Mouse (Mus musculus) midbrain, embryonic 13.5 days (tissue): ENCODE data around the gene Map4k5. TPM values are rescaled to one million over a fixed set of nuclear protein-coding genes. Genes with fewer than 3 reads are reported as not detected.

ENCODE experiments used
- ATAC-seq: fragments of 200-750 bp; cut with Nextera tagmentation; 2 replicates; pipeline ENCODE4 v1.8.0; 2017; ENCODE audit warnings: mild to moderate bottlenecking, moderate TSS enrichment, moderate library complexity
- H3K27ac ChIP-seq: fragments of 300-500 bp; sonication (generic); 2 replicates; pipeline ENCODE4 v1.5.1; 2015; ENCODE audit warnings: inconsistent platforms, mild to moderate bottlenecking, moderate library complexity
- H3K27me3 ChIP-seq: fragments of 300-500 bp; sonication (generic); 2 replicates; pipeline ENCODE4 v1.6.1; 2015; ENCODE audit warnings: mild to moderate bottlenecking, inconsistent platforms
- H3K36me3 ChIP-seq: fragments of 300-500 bp; sonication (generic); 2 replicates; pipeline ENCODE4 v1.6.1; 2015; ENCODE audit warnings: mild to moderate bottlenecking, inconsistent platforms
- H3K4me1 ChIP-seq: fragments of 300-500 bp; sonication (generic); replicated peaks from 2 replicates; pipeline ENCODE4 v1.6.1; 2015; ENCODE audit warnings: inconsistent platforms
- H3K4me2 ChIP-seq: fragments of 300-500 bp; sonication (generic); replicated peaks from 2 replicates; pipeline ENCODE4 v1.6.1; 2015; ENCODE audit warnings: moderate library complexity, mild to moderate bottlenecking, inconsistent platforms
- H3K4me3 ChIP-seq: fragments of 300-500 bp; sonication (generic); replicated peaks from 2 replicates; pipeline ENCODE4 v1.5.1; 2015; ENCODE audit warnings: mild to moderate bottlenecking, inconsistent platforms
- H3K9ac ChIP-seq: fragments of 300-500 bp; sonication (generic); replicated peaks from 2 replicates; pipeline ENCODE4 v1.6.1; 2015; ENCODE audit warnings: mild to moderate bottlenecking, inconsistent platforms
- H3K9me3 ChIP-seq: fragments of 300-500 bp; sonication (generic); 2 replicates; pipeline ENCODE4 v1.6.1; 2016; ENCODE audit warnings: mild to moderate bottlenecking, inconsistent platforms
- WGBS: fragments of 180-500 bp; shearing (Covaris S2); methylation state at CpG from one replicate; pipeline ENCODE4 v1.1.7; 2015; 5-methylcytosine and 5-hydroxymethylcytosine counted together
- polyA plus RNA-seq: library from polyadenylated mRNA; unstranded; fragments of >200 nt; fragmentation: Nextera tagmentation; extraction: Ambion mirVana; gene quantifications from 2 replicates; pipeline ENCODE4 v1.2.1, GENCODE M21; 2015

The Map4k5 gene
- polyA plus RNA-seq, 1 experiment from 2014 or later, result 27.6 TPM

- Histone ChIP-seq H3K9ac (no peak overlapping the region), H3K27me3 (no peaks in the 10 kb centered on the region), H3K4me3 (no peak overlapping the region), H3K36me3 (peaks cover 17% of the 10 kb centered on the region), H3K27ac (no peak overlapping the region), H3K4me2 (no peak overlapping the region), H3K9me3 (no peaks in the 10 kb centered on the region), H3K4me1 (0 out of 2 replicates have a peak, but pooled peaks cover 4% of the 10 kb centered on the region)
- WGBS, result 97% methylated on average over 12 of the region's 12 CpGs
- no peak for ATAC-seq
These were observed 37.2 kb downstream of the Map4k5 start for GRCm38 (mm10) chr12:69855641-69856300.

GRCm38 (mm10) chr12:69853942-69854341 lies 39.1 kb downstream of the Map4k5 start:
- 89% methylated on average over 2 of the region's 2 CpGs for WGBS
- H3K4me2 ChIP-seq, result no peak overlapping the region
- peaks cover 22% of the 10 kb centered on the region for H3K36me3 ChIP-seq
- no peaks in the 10 kb centered on the region for H3K27me3 ChIP-seq
- H3K4me1 ChIP-seq, result 0 out of 2 replicates have a peak, but pooled peaks cover 4% of the 10 kb centered on the region
- H3K27ac ChIP-seq, result no peak overlapping the region
- no peaks in the 10 kb centered on the region for H3K9me3 ChIP-seq
- no peak overlapping the region for H3K4me3 ChIP-seq
- no peak overlapping the region for H3K9ac ChIP-seq
- no peak for ATAC-seq

GRCm38 (mm10) chr12:69853387-69853786 lies 39.6 kb downstream of the Map4k5 start:
- no peak for ATAC-seq
- Histone ChIP-seq H3K9me3 (no peaks in the 10 kb centered on the region), H3K4me3 (no peak overlapping the region), H3K36me3 (peaks cover 25% of the 10 kb centered on the region), H3K27ac (no peak overlapping the region), H3K9ac (no peak overlapping the region), H3K4me2 (no peak overlapping the region), H3K27me3 (no peaks in the 10 kb centered on the region), H3K4me1 (0 out of 2 replicates have a peak, but pooled peaks cover 4% of the 10 kb centered on the region)
- WGBS, result 89% methylated on average over 11 of the region's 11 CpGs

- no peak overlapping the region for H3K9ac ChIP-seq
- H3K4me2 ChIP-seq, result no peak overlapping the region
- H3K4me1 ChIP-seq, result 0 out of 2 replicates have a peak, but pooled peaks cover 4% of the 10 kb centered on the region
- WGBS, result 72% methylated on average over 9 of the region's 9 CpGs
- H3K36me3 ChIP-seq, result peaks cover 30% of the 10 kb centered on the region
- H3K27me3 ChIP-seq, result no peaks in the 10 kb centered on the region
- H3K27ac ChIP-seq, result no peak overlapping the region
- no peaks in the 10 kb centered on the region for H3K9me3 ChIP-seq
- no peak for ATAC-seq
- H3K4me3 ChIP-seq, result no peak overlapping the region
These were observed 40.7 kb downstream of the Map4k5 start for GRCm38 (mm10) chr12:69852288-69852687.

GRCm38 (mm10) chr12:69848083-69848878 lies 44.7 kb downstream of the Map4k5 start:
- Histone ChIP-seq H3K4me3 (no peak overlapping the region), H3K27ac (no peak overlapping the region), H3K27me3 (no peaks in the 10 kb centered on the region), H3K4me1 (peaks cover 13% of the 10 kb centered on the region), H3K9ac (no peak overlapping the region), H3K4me2 (no peak overlapping the region), H3K36me3 (peaks cover 38% of the 10 kb centered on the region), H3K9me3 (no peaks in the 10 kb centered on the region)
- no peak for ATAC-seq
- WGBS, result 90% methylated on average over 12 of the region's 12 CpGs

- no peak for ATAC-seq
- no peak overlapping the region for H3K4me3 ChIP-seq
- no peaks in the 10 kb centered on the region for H3K9me3 ChIP-seq
- no peaks in the 10 kb centered on the region for H3K27me3 ChIP-seq
- no peak overlapping the region for H3K27ac ChIP-seq
- H3K9ac ChIP-seq, result no peak overlapping the region
- no peak overlapping the region for H3K4me2 ChIP-seq
- 92% methylated on average over 9 of the region's 9 CpGs for WGBS
- peaks cover 13% of the 10 kb centered on the region for H3K4me1 ChIP-seq
- H3K36me3 ChIP-seq, result peaks cover 37% of the 10 kb centered on the region
These were observed 46.5 kb downstream of the Map4k5 start for GRCm38 (mm10) chr12:69846499-69846898.

GRCm38 (mm10) chr12:69845722-69846121 lies 47.3 kb downstream of the Map4k5 start:
- no peaks in the 10 kb centered on the region for H3K27me3 ChIP-seq
- H3K36me3 ChIP-seq, result peaks cover 39% of the 10 kb centered on the region
- no peak overlapping the region for H3K4me3 ChIP-seq
- ATAC-seq, result no peak
- no peak overlapping the region for H3K9ac ChIP-seq
- WGBS, result 92% methylated on average over 9 of the region's 9 CpGs
- H3K4me2 ChIP-seq, result no peak overlapping the region
- H3K4me1 ChIP-seq, result peaks cover 13% of the 10 kb centered on the region
- H3K27ac ChIP-seq, result no peak overlapping the region
- H3K9me3 ChIP-seq, result no peaks in the 10 kb centered on the region

GRCm38 (mm10) chr12:69843531-69844445 lies 49.2 kb downstream of the Map4k5 start:
- 54% methylated on average over 19 of the region's 19 CpGs for WGBS
- Histone ChIP-seq H3K4me2 (peak overlapping the region; percentile 14; the same call in 1 of the 2 replicates), H3K36me3 (peaks cover 44% of the 10 kb centered on the region), H3K27me3 (no peaks in the 10 kb centered on the region), H3K9me3 (no peaks in the 10 kb centered on the region), H3K4me3 (no peak overlapping the region), H3K27ac (peak overlapping the region; percentile 67), H3K4me1 (peaks cover 13% of the 10 kb centered on the region), H3K9ac (no peak overlapping the region; the same call in 1 of the 2 replicates)
- peak; percentile 93 for ATAC-seq

GRCm38 (mm10) chr12:69838376-69838775 lies 54.6 kb downstream of the Map4k5 start:
- H3K4me1 ChIP-seq, result peaks cover 3% of the 10 kb centered on the region
- H3K27ac ChIP-seq, result no peak overlapping the region
- H3K36me3 ChIP-seq, result peaks cover 49% of the 10 kb centered on the region
- no peak overlapping the region for H3K4me3 ChIP-seq
- H3K27me3 ChIP-seq, result no peaks in the 10 kb centered on the region
- no peak overlapping the region for H3K4me2 ChIP-seq
- no peak for ATAC-seq
- no peaks in the 10 kb centered on the region for H3K9me3 ChIP-seq
- WGBS, result 83% methylated on average over 11 of the region's 11 CpGs
- H3K9ac ChIP-seq, result no peak overlapping the region

- Histone ChIP-seq H3K4me2 (no peak overlapping the region), H3K4me1 (no peaks in the 10 kb centered on the region; the same call in 1 of the 2 replicates), H3K9me3 (no peaks in the 10 kb centered on the region), H3K9ac (no peak overlapping the region), H3K27ac (no peak overlapping the region), H3K27me3 (no peaks in the 10 kb centered on the region), H3K36me3 (peaks cover 48% of the 10 kb centered on the region), H3K4me3 (no peak overlapping the region)
- 84% methylated on average over 12 of the region's 12 CpGs for WGBS
- peak; percentile 48; the same call in 1 of the 2 replicates for ATAC-seq
These were observed 58.9 kb downstream of the Map4k5 start for GRCm38 (mm10) chr12:69833982-69834604.

- no peak for ATAC-seq
- Histone ChIP-seq H3K27me3 (no peaks in the 10 kb centered on the region), H3K4me1 (peaks cover 10% of the 10 kb centered on the region), H3K9me3 (no peaks in the 10 kb centered on the region), H3K9ac (no peak overlapping the region), H3K27ac (no peak overlapping the region), H3K4me2 (no peak overlapping the region), H3K36me3 (peaks cover 45% of the 10 kb centered on the region), H3K4me3 (no peak overlapping the region)
- 94% methylated on average over 9 of the region's 9 CpGs for WGBS
These were observed 61.6 kb downstream of the Map4k5 start for GRCm38 (mm10) chr12:69831239-69831910.
